In the genomic region with DNA sequence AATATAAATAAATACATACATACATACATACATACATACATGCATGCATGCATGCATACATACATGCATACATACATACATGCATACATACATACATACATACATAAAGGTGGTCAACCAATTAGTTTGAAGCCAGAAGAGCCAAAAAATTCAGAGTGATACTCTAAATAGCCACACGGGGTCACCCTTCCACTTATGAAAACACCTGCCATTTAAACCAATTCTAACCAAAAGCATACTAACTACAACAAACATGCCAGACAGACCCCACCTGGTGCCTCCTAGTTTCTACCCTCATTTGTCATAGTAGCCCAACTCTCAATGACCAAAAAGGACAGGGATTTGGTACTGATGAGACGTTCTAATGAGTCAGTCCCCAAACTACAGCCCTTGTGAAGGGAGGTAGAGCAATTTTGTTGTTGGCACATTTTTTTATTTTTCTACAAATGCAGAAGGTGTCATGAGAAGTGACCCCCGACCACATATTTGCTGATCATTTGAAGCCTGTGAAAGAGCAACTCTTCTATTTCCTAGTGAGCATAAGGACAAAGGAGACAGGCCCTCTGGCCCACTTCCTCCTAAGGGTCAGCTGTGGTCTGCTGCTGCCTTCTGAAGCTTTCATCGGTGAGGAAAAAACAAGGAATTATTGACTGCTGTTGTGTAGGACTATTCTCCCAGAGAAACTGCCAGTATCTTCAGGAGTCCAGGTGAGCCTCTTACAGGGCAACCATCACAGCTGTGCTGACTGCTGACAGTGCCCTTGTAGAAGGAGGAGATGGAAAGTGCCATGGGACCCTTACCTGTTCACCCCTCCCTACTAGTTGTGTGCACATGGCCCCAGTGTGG, we compare ENCODE assay signal across 8 mouse cellular contexts. TPM values are rescaled to one million over a fixed set of nuclear protein-coding genes. Genes with fewer than 3 reads are reported as not detected.
A peak's percentile ranks its signal among the peaks of the same experiment; 100 is the strongest.
DNase-seq lines count a peak whose midpoint lies in the region; ATAC-seq and TF ChIP-seq lines count a peak whose summit lies in the region.

No protein-coding gene starts in this region.

- peak; percentile 51; the same call in 1 of the 2 replicates for TF ChIP-seq CTCF in liver, embryonic 14.5 days (IDR thresholded peaks at IDR 0.05; ENCODE audit: low read depth)

- peak; percentile 14 to 41 (median 20) for DNase-seq in liver, embryonic 14.5 days (ENCODE audit: low read depth in 3 of 3, low spot score in 3 of 3)
- no peak for DNase-seq in liver, embryonic 11.5 days (ENCODE audit: low spot score)
- peak; percentile 12 for DNase-seq in cerebellum, adult 11 months
- peak; percentile 29 to 48 for DNase-seq in kidney, adult 8-10 months
- DNase-seq in limb, embryonic 11.5 days (ENCODE audit: low spot score) = peak; percentile 50
- no peak for DNase-seq in testis, postnatal 14 days (ENCODE audit: low spot score)

- TF ChIP-seq EP300 in liver, embryonic 14.5 days (IDR thresholded peaks at IDR 0.05; ENCODE audit: low read depth) = no peak

- H3K4me2 ChIP-seq in liver, embryonic 14.5 days (ENCODE audit: low read depth) = no peak overlapping the region
- no peak overlapping the region for H3K4me2 ChIP-seq in liver, embryonic 11.5 days
- H3K4me2 ChIP-seq in forebrain, embryonic 16.5 days (ENCODE audit: low read length) = no peak overlapping the region
- H3K4me2 ChIP-seq in limb, embryonic 11.5 days (ENCODE audit: low read depth, severe bottlenecking) = no peak overlapping the region
- no peak overlapping the region for H3K4me2 ChIP-seq in neural tube, embryonic 12.5 days (replicated peaks)

- no peak for ATAC-seq in liver, embryonic 14.5 days (ENCODE audit: insufficient read depth)
- no peak; the same call in 1 of the 2 replicates for ATAC-seq in liver, embryonic 11.5 days (replicated peaks; ENCODE audit: low FRiP score)
- peak; percentile 78 for ATAC-seq in forebrain, embryonic 16.5 days
- peak; percentile 61; the same call in 1 of the 2 replicates for ATAC-seq in limb, embryonic 11.5 days (ENCODE audit: insufficient number of reproducible peaks, low FRiP score, low TSS enrichment, low read depth)
- ATAC-seq in neural tube, embryonic 12.5 days (ENCODE audit: low FRiP score, low read depth) = peak; percentile 74

- H3K4me3 ChIP-seq in liver, embryonic 14.5 days (ENCODE audit: insufficient read depth in 1 of 2, low read depth in 2 of 2, low read length in 2 of 2) = no peak overlapping the region
- H3K4me3 ChIP-seq in liver, embryonic 11.5 days (ENCODE audit: low read depth, low read length) = no peak overlapping the region
- no peak overlapping the region for H3K4me3 ChIP-seq in forebrain, embryonic 16.5 days (replicated peaks; ENCODE audit: low read length)
- H3K4me3 ChIP-seq in limb, embryonic 11.5 days (ENCODE audit: low read depth, low read length) = no peak overlapping the region
- H3K4me3 ChIP-seq in neural tube, embryonic 12.5 days = no peak overlapping the region

- no peak overlapping the region for H3K27ac ChIP-seq in liver, embryonic 14.5 days
- H3K27ac ChIP-seq in liver, embryonic 11.5 days (ENCODE audit: low read depth, low read length) = no peak overlapping the region
- no peak overlapping the region for H3K27ac ChIP-seq in forebrain, embryonic 16.5 days (ENCODE audit: low read length)
- H3K27ac ChIP-seq in limb, embryonic 11.5 days (replicated peaks; ENCODE audit: low read depth, low read length) = no peak overlapping the region
- H3K27ac ChIP-seq in neural tube, embryonic 12.5 days = no peak overlapping the region

- no peaks in the 10 kb centered on the region for H3K27me3 ChIP-seq in liver, embryonic 14.5 days (ENCODE audit: control insufficient read depth, insufficient read depth, low read length)
- no peaks in the 10 kb centered on the region for H3K27me3 ChIP-seq in liver, embryonic 11.5 days (replicated peaks; ENCODE audit: control insufficient read depth, insufficient read depth, low read length)
- H3K27me3 ChIP-seq in forebrain, embryonic 16.5 days (replicated peaks; ENCODE audit: control insufficient read depth, insufficient read depth, low read length) = no peaks in the 10 kb centered on the region
- H3K27me3 ChIP-seq in limb, embryonic 11.5 days (ENCODE audit: control insufficient read depth, insufficient read depth, low read length) = no peaks in the 10 kb centered on the region
- no peaks in the 10 kb centered on the region for H3K27me3 ChIP-seq in neural tube, embryonic 12.5 days (replicated peaks)

- WGBS in liver, embryonic 14.5 days (ENCODE audit: insufficient replicate concordance) = 21% methylated on average over 4 of the region's 4 CpGs
- WGBS in liver, embryonic 11.5 days = 28% methylated on average over 4 of the region's 4 CpGs
- whole genome bisulfite sequencing in forebrain, embryonic 16.5 days = 40% methylated on average over 4 of the region's 4 CpGs
- 47% methylated on average over 4 of the region's 4 CpGs for WGBS in limb, embryonic 11.5 days
- 43% methylated on average over 4 of the region's 4 CpGs for WGBS in neural tube, embryonic 12.5 days

- no peak overlapping the region for H3K9ac ChIP-seq in liver, embryonic 14.5 days (replicated peaks)
- no peak overlapping the region for H3K9ac ChIP-seq in liver, embryonic 11.5 days (ENCODE audit: low read depth, low read length)
- no peak overlapping the region for H3K9ac ChIP-seq in forebrain, embryonic 16.5 days (replicated peaks; ENCODE audit: low read depth, low read length)
- no peak overlapping the region for H3K9ac ChIP-seq in limb, embryonic 11.5 days (ENCODE audit: low read length)
- no peak overlapping the region for H3K9ac ChIP-seq in neural tube, embryonic 12.5 days

- H3K9me3 ChIP-seq in liver, embryonic 14.5 days (ENCODE audit: control insufficient read depth, low read length) = no peaks in the 10 kb centered on the region
- no peaks in the 10 kb centered on the region for H3K9me3 ChIP-seq in liver, embryonic 11.5 days (ENCODE audit: control insufficient read depth, low read length)
- H3K9me3 ChIP-seq in forebrain, embryonic 16.5 days (ENCODE audit: control insufficient read depth, low read length) = no peaks in the 10 kb centered on the region
- H3K9me3 ChIP-seq in limb, embryonic 11.5 days (ENCODE audit: control insufficient read depth, low read length) = no peaks in the 10 kb centered on the region
- no peaks in the 10 kb centered on the region for H3K9me3 ChIP-seq in neural tube, embryonic 12.5 days

- H3K4me1 ChIP-seq in liver, embryonic 14.5 days (replicated peaks; ENCODE audit: control insufficient read depth in 2 of 2, insufficient read depth in 2 of 2, low read length in 1 of 2) = no peaks in the 10 kb centered on the region
- no peaks in the 10 kb centered on the region for H3K4me1 ChIP-seq in liver, embryonic 11.5 days (replicated peaks; ENCODE audit: control insufficient read depth, insufficient read depth, low read length)
- H3K4me1 ChIP-seq in forebrain, embryonic 16.5 days (replicated peaks; ENCODE audit: control insufficient read depth, insufficient read depth, low read length) = no peaks in the 10 kb centered on the region
- no peaks in the 10 kb centered on the region for H3K4me1 ChIP-seq in limb, embryonic 11.5 days (ENCODE audit: control insufficient read depth, insufficient read depth, low read length)
- H3K4me1 ChIP-seq in neural tube, embryonic 12.5 days = no peaks in the 10 kb centered on the region

- no peaks in the 10 kb centered on the region for H3K36me3 ChIP-seq in liver, embryonic 14.5 days (replicated peaks; ENCODE audit: control insufficient read depth, insufficient read depth, low read depth)
- no peaks in the 10 kb centered on the region for H3K36me3 ChIP-seq in liver, embryonic 11.5 days (ENCODE audit: control insufficient read depth, insufficient read depth, low read length)
- H3K36me3 ChIP-seq in forebrain, embryonic 16.5 days (ENCODE audit: control insufficient read depth, insufficient read depth) = no peaks in the 10 kb centered on the region
- H3K36me3 ChIP-seq in limb, embryonic 11.5 days (ENCODE audit: control insufficient read depth, insufficient read depth, low read length) = no peaks in the 10 kb centered on the region
- no peaks in the 10 kb centered on the region for H3K36me3 ChIP-seq in neural tube, embryonic 12.5 days

RNA-seq across cellular contexts. Expression of a gene that starts 22.4 kb away (rescaled TPM):
- polyA plus RNA-seq in liver, embryonic 14.5 days (2012; rRNA removed) = not detected in 2 replicates
- polyA plus RNA-seq in liver, embryonic 14.5 days (2014; fragmentation: Nextera tagmentation; extraction: Ambion mirVana) = not detected in 2 replicates
- not detected in 2 replicates for polyA plus RNA-seq in liver, embryonic 11.5 days (2014; fragmentation: Nextera tagmentation; extraction: Ambion mirVana)
- not detected in 2 replicates for polyA plus RNA-seq in forebrain, embryonic 16.5 days (2015; fragmentation: Nextera tagmentation; extraction: Ambion mirVana)
- not detected in 2 replicates for polyA plus RNA-seq in limb, embryonic 11.5 days (2014; fragmentation: Nextera tagmentation; extraction: Ambion mirVana)
- not detected in 2 replicates for polyA plus RNA-seq in neural tube, embryonic 12.5 days (2016; fragmentation: Nextera tagmentation; extraction: Ambion mirVana)

RNA-seq across cellular contexts. Expression of a gene that starts 49.6 kb away (rescaled TPM):
- polyA plus RNA-seq in liver, embryonic 14.5 days (2012; rRNA removed) = 17.7 and 23.3 TPM in 2 replicates
- 45.2 and 52.5 TPM in 2 replicates for polyA plus RNA-seq in liver, embryonic 14.5 days (2014; fragmentation: Nextera tagmentation; extraction: Ambion mirVana)
- 87.8 and 98.4 TPM in 2 replicates for polyA plus RNA-seq in liver, embryonic 11.5 days (2014; fragmentation: Nextera tagmentation; extraction: Ambion mirVana)
- 23.0 and 31.0 TPM in 2 replicates for polyA plus RNA-seq in forebrain, embryonic 16.5 days (2015; fragmentation: Nextera tagmentation; extraction: Ambion mirVana)
- polyA plus RNA-seq in limb, embryonic 11.5 days (2014; fragmentation: Nextera tagmentation; extraction: Ambion mirVana) = 92.6 and 95.8 TPM in 2 replicates
- polyA plus RNA-seq in neural tube, embryonic 12.5 days (2016; fragmentation: Nextera tagmentation; extraction: Ambion mirVana) = 66.4 and 70.4 TPM in 2 replicates

Comparison
In these comparisons a context has a peak if more than half of its experiments do, and no peak if none do; other contexts are left out.
1. DNase-seq: peak in liver, embryonic 14.5 days (3 of 3), cerebellum, adult 11 months (single experiment), kidney, adult 8-10 months (2 of 2) and limb, embryonic 11.5 days (single experiment); none in liver, embryonic 11.5 days (single experiment) and testis, postnatal 14 days (single experiment).
2. ATAC-seq: peak in forebrain, embryonic 16.5 days (single experiment), limb, embryonic 11.5 days (single experiment) and neural tube, embryonic 12.5 days (single experiment); none in liver, embryonic 14.5 days (single experiment) and liver, embryonic 11.5 days (single experiment).